Mouse (Mus musculus) myocyte (in vitro differentiated cells): Measurements from ENCODE around the gene Arhgef17.

Source experiments
- CEBPB ChIP-seq: IDR thresholded peaks from 2 replicates; pipeline ENCODE4 v1.6.1; 2011; ENCODE audit warnings: mild to moderate bottlenecking, moderate library complexity; ENCODE audit not compliant: poor library complexity, insufficient read depth, severe bottlenecking
- E2F4 ChIP-seq: IDR thresholded peaks from one replicate; pipeline ENCODE4 v1.6.1; 2011; ENCODE audit warnings: mild to moderate bottlenecking, control low read depth, moderate library complexity; ENCODE audit not compliant: insufficient read depth
- MAX ChIP-seq: IDR thresholded peaks from one replicate; pipeline ENCODE4 v1.6.1; 2011; ENCODE audit warnings: low read depth, mild to moderate bottlenecking, control low read depth
- MYOD1 ChIP-seq, 3 experiments: IDR thresholded peaks; one replicate each; pipeline ENCODE4 v1.6.1; 2011; ENCODE audit warnings: control low read depth in 2 of 3, low read depth in 2 of 3, mild to moderate bottlenecking in 2 of 3, moderate library complexity in 1 of 3; ENCODE audit not compliant: insufficient read length in 2 of 3, control insufficient read depth in 1 of 3
- MYOG ChIP-seq, 3 experiments: IDR thresholded peaks; one replicate each; pipeline ENCODE4 v1.6.1; 2011; ENCODE audit warnings: control low read depth in 2 of 3, low read depth in 2 of 3, mild to moderate bottlenecking in 2 of 3; ENCODE audit not compliant: insufficient read length in 2 of 3, control insufficient read depth in 1 of 3, insufficient read depth in 1 of 3
- POLR2A ChIP-seq: IDR thresholded peaks from one replicate; pipeline ENCODE4 v1.6.1; 2011; ENCODE audit warnings: low read depth, mild to moderate bottlenecking, control low read depth, moderate library complexity; ENCODE audit not compliant: insufficient read length
- POLR2AphosphoS2 ChIP-seq: IDR thresholded peaks from one replicate; pipeline ENCODE4 v1.6.1; 2011; ENCODE audit warnings: low read depth, control low read depth; ENCODE audit not compliant: insufficient read length
- REST ChIP-seq: IDR thresholded peaks from one replicate; pipeline ENCODE4 v1.6.1; 2011; ENCODE audit warnings: mild to moderate bottlenecking, control low read depth, moderate library complexity; ENCODE audit not compliant: insufficient read depth, insufficient read length
- TCF12 ChIP-seq: IDR thresholded peaks from one replicate; pipeline ENCODE4 v1.6.1; 2011; ENCODE audit warnings: mild to moderate bottlenecking, control low read depth; ENCODE audit not compliant: poor library complexity, insufficient read depth, severe bottlenecking

DNA sequence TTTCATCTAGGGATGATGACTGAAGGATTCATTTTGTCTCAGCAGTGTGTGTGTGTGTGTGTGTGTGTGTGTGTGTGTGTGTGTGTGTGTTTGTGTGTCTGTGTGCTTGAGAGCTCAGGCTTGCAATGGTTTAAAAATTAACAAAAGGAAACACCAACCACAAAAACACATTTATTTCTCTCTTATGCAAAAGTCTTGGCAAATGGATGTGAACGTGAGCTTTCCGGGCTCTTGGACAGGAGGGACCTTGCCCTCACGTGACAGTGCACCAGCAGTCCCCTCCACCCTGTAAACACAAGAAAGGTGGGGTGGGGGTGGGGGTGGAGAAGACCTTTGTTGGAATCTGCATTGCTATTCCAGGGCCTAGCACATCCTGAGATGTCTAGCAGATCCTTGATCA is 5.6 kb upstream of the Arhgef17 start:
- TF ChIP-seq MYOD1 (IDR thresholded peaks at IDR 0.05; ENCODE audit: control insufficient read depth in 1 of 3, insufficient read length in 2 of 3, low read depth in 2 of 3) (no peak), TCF12 (no peak), E2F4 (no peak), POLR2A (no peak), MAX (no peak), REST (no peak), CEBPB (no peak), POLR2AphosphoS2 (no peak), MYOG (IDR thresholded peaks at IDR 0.05; ENCODE audit: control insufficient read depth in 1 of 3, insufficient read depth in 1 of 3, insufficient read length in 2 of 3, low read depth in 2 of 3) (no peak)
